Mouse (Mus musculus): ENCODE measurements at regions not wholly inside any gene's neighbourhood (a gene's known extent, or its start where the extent isn't known, plus 50 kb on each side); places are given as distances from the start of the nearest gene placed in this dataset.

DNA sequence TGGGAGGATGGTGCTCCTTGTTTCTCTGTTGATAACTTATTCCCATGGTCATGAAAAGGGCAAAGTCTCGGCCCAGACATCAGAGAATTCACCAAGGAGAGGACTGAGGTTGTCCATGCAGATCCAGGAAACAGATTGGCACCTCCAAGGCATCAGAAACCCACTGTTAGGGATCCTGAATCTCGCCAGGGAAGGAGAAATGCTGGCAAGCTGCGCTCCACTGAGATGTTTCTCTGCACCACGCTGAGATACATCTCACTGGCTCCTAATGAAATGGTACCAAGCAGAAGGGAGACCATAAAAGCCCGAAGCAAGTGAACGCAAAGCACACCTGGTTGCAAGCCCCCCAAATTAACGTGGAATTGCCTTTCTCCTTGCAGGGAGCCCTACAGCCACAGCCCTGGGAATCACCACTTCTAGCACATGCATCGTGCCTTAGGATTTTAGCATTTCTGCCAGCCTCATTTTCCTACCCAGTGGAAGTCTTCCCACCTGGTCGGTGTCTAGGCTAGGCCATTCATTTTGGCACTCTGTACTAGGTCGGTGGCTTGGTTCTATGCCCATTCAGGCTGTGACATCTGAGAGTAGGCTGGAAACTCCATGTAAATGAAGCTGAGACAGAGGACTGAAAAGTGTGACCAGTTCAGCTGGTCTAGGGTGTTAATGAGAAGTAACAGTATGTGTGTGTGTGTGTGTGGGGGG, 336.3 kb downstream of the Mex3b start:
- TF ChIP-seq CTCF (IDR thresholded peaks at IDR 0.05; ENCODE audit: low read depth, low read length) (no peak), POLR2A (IDR thresholded peaks at IDR 0.05; ENCODE audit: borderline replicate concordance, low read depth, low read length) (no peak)

Measured in bone marrow macrophage, adult 2 months (primary cell).